Mouse (Mus musculus): ENCODE measurements around the gene Adk. TPM values are rescaled to one million over a fixed set of nuclear protein-coding genes. Genes with fewer than 3 reads are reported as not detected.
"Not testable (repeated sequence)": the region's sequence is repeated elsewhere in the genome, so short reads cannot be mapped to it uniquely, and the experiment has no call there.

Adk gene
- polyA plus RNA-seq, 1 experiment = 65.5 TPM

DNA sequence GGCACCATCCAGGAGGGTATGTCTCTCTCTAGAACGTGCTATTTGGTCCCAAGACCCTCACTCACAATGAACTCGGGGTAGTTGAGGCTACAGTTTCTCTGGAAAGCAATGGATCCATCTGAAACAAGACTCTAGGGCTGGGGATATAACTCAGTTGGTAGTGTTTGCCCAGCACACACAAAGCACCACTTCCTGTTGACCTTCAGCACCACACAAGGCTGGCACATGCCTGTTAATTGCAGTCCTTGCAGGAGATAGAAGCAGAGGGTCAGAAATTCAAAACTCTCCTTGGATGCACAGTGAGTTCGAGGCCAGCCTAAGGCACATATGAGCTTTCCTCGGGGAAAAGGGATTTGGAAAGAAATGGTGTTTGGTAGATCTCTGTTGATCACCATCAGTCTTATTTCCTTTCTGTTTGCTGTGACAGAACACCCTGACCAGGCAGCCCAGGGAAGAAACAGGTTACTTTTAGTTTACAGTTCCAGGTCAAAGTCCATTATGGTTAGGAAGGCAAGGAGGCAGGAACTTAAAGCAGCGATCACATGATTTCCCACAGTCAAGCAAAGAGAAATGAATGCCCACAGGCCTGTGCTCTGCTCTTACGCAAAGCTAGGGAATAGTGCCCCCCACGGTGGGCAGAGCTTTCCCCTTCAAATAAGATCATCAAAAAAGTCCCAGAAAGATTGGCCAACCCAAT, 403.4 kb downstream of the Adk start:
- peak; percentile 53 for DNase-seq (ENCODE audit: low read depth, low spot score)
- WGBS = 56% methylated on average over 7 of the region's 7 CpGs

- no peak for DNase-seq (ENCODE audit: low read depth, low spot score)
These were observed 404.2 kb downstream of the Adk start for GRCm38 (mm10) chr14:21456526-21456925.

DNA sequence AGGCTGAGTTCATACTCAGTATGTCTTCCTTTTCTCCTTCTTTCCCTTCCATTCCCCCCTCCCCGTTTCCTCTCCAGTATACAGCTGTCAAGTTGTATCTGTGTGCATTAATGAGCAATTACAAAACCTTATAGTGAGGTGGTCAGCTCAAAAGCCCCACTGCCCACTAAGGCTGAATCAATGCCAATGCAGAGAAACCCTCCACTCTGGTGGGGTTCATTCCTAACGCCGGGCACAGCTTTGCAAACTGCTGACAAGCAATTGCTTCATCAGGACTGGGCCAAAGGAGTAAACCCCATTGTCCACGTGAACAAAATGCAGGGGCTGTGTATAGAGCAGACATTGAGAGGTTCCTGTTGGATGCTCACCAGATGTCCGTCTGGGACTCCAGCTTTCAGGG, 405.5 kb downstream of the Adk start:
- DNase-seq (ENCODE audit: low read depth, low spot score) = no peak
- 85% methylated on average over 5 of the region's 5 CpGs for WGBS

DNA sequence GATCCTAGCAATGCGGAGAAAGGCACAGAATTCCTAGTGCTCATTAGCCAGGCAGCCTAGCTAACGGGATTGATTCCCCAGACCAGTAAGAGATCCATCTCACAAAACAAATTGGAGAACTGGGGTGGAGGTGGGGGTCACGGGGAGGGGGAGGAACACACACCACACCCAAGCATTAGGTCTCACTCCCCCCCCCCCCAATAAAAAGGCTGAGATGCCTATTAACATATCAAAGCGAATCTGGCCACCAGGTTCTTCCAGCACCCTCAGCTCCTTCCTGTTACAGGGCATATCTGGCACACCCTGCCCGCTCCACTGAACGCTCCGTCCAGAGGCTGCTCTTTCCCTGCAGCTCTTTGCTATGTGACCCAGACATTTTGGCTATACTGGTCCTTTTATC, 406.3 kb downstream of the Adk start:
- 63% methylated on average over 7 of the region's 7 CpGs for WGBS
- no peak for DNase-seq (ENCODE audit: low read depth, low spot score)

GRCm38 (mm10) chr14:21459163-21459562, 406.8 kb downstream of the Adk start:
- DNase-seq (ENCODE audit: low read depth, low spot score) = no peak
- 86% methylated on average over 4 of the region's 4 CpGs for whole genome bisulfite sequencing

- peak; percentile 48 for DNase-seq (ENCODE audit: low read depth, low spot score)
These were observed 410.0 kb downstream of the Adk start for GRCm38 (mm10) chr14:21462398-21462797.

GRCm38 (mm10) chr14:21463117-21463712, 410.8 kb downstream of the Adk start:
- WGBS = 80% methylated on average over 9 of the region's 9 CpGs
- DNase-seq (ENCODE audit: low read depth, low spot score) = no peak

More at GRCm38 (mm10) chr14:21462398-21462797, 410.0 kb downstream of the Adk start:
- WGBS = 17% methylated on average over 3 of the region's 3 CpGs

- DNase-seq (ENCODE audit: low read depth, low spot score) = no peak
- 77% methylated on average over 5 of the region's 5 CpGs for WGBS
These were observed 418.0 kb downstream of the Adk start for GRCm38 (mm10) chr14:21470386-21470785.

GRCm38 (mm10) chr14:21471975-21472374, 419.6 kb downstream of the Adk start:
- 93% methylated on average over 2 of the region's 2 CpGs for WGBS
- DNase-seq (ENCODE audit: low read depth, low spot score) = no peak

- 84% methylated on average over 4 of the region's 4 CpGs for WGBS
- DNase-seq (ENCODE audit: low read depth, low spot score) = not testable (repeated sequence)
These were observed 422.3 kb downstream of the Adk start for GRCm38 (mm10) chr14:21474593-21475132.

GRCm38 (mm10) chr14:21477181-21477580, 424.8 kb downstream of the Adk start:
- 88% methylated on average over 2 of the region's 2 CpGs for WGBS
- DNase-seq (ENCODE audit: low read depth, low spot score) = no peak

DNA sequence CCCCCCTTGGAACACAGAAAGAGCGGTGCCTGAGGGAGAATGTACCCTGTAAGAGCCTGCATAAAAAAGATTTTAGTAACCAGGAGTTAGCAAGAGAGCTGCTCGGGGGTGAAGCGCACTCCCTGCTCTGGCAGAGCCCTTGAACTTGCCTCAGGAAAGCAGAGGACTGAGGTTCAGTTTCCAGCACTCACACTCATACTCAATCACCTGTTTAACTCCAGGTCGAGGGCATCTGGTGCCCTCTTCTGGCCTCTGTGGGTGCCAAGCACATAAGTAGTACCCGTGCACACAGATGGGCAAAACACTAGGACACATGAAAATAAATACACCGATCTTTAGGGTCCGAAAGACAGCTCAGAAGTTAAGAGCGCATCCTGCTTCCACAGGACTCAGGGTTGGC, 427.2 kb downstream of the Adk start:
- DNase-seq (ENCODE audit: low read depth, low spot score) = no peak
- WGBS = 96% methylated on average over 8 of the region's 8 CpGs

GRCm38 (mm10) chr14:21480191-21480590, 427.8 kb downstream of the Adk start:
- DNase-seq (ENCODE audit: low read depth, low spot score) = no peak
- WGBS = 93% methylated on average over 5 of the region's 5 CpGs

GRCm38 (mm10) chr14:21481231-21481630, 428.9 kb downstream of the Adk start, which contains the start of gene Kat6b:
Kat6b (plus strand) TSS chr14:21481434.
- no peak for DNase-seq (ENCODE audit: low read depth, low spot score)

GRCm38 (mm10) chr14:21484199-21484598, 431.8 kb downstream of the Adk start:
- no peak for DNase-seq (ENCODE audit: low read depth, low spot score)
- WGBS = 37% methylated on average over 2 of the region's 2 CpGs

More at GRCm38 (mm10) chr14:21481231-21481630, 428.9 kb downstream of the Adk start, which contains the start of gene Kat6b:
- WGBS = 97% methylated on average over 7 of the region's 7 CpGs

GRCm38 (mm10) chr14:21484693-21485092, 432.3 kb downstream of the Adk start:
- DNase-seq (ENCODE audit: low read depth, low spot score) = peak; percentile 84
- WGBS = 36% methylated on average over 10 of the region's 10 CpGs

GRCm38 (mm10) chr14:21485961-21486520, 433.7 kb downstream of the Adk start:
- DNase-seq (ENCODE audit: low read depth, low spot score) = no peak
- WGBS = 93% methylated on average over 3 of the region's 3 CpGs

DNA sequence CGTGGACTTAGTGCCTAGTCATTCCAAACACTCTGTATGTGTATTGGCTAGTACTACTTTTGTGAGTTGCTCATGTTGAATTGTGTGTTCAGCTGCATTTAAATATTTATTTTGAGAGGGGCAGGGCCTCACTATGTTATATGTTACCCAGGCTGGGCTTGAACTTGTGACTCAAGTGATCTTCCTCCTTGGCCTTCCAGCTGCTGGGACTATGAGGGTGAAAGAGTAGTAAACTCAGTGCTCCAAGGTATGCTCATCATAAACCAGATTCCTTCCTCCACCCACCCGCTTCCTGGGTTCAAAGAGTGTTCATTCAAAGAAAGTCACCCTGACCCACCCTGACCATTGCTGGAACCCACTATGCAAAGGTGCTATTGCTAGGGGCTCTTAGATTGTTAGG, 434.8 kb downstream of the Adk start:
- 81% methylated on average over 2 of the region's 2 CpGs for WGBS
- not testable (repeated sequence) for DNase-seq (ENCODE audit: low read depth, low spot score)

DNA sequence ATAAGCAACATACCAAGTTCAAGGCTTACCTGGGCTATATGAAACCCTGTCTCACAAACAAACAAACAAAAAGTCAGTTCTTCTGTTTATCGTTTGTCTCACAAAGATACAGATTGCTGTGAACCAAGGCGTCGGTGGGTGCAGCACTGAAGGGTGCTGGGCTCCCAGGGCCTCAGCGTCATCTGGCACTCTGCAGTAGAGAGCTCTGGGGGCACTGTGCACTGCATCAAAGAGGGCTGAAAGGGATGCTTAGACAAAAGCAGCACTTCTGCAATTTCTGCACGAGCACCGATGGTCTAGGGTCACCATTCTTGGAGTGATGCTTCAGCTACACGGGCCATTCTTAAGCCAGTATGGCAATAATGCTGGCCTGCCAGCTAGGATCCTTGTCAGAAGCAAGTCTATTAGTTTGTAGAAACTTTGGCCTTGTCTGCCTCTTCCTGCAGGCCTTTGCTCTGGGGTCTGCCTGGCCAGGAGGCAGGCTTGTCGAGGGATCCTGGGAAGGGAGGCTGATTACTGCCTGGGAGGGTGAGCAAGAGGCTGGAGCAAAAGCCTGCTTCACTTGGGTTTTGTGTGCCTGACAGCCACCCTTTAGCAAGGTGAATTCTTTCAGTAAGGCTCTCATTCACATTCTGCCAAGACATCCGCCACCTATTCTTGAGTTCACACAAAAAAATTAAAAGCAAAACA, 436.2 kb downstream of the Adk start:
- WGBS = 90% methylated on average over 9 of the region's 9 CpGs
- not testable (repeated sequence) for DNase-seq (ENCODE audit: low read depth, low spot score)

- 92% methylated on average over 3 of the region's 3 CpGs for WGBS
- no peak for DNase-seq (ENCODE audit: low read depth, low spot score)
These were observed 436.7 kb downstream of the Adk start for GRCm38 (mm10) chr14:21489116-21489485.
